Mouse (Mus musculus) liver, embryonic 14.5 days (tissue): Measurements from ENCODE around the gene Lrrc7.

ENCODE experiments used
- CTCF ChIP-seq: IDR thresholded peaks from 2 replicates; pipeline ENCODE4 v1.5.1; 2016; ENCODE audit warnings: antibody characterized with exemption, low read depth, control low read depth
- EP300 ChIP-seq: IDR thresholded peaks from 2 replicates; pipeline ENCODE4 v1.6.1; 2016; ENCODE audit warnings: antibody characterized with exemption, low read depth

DNA sequence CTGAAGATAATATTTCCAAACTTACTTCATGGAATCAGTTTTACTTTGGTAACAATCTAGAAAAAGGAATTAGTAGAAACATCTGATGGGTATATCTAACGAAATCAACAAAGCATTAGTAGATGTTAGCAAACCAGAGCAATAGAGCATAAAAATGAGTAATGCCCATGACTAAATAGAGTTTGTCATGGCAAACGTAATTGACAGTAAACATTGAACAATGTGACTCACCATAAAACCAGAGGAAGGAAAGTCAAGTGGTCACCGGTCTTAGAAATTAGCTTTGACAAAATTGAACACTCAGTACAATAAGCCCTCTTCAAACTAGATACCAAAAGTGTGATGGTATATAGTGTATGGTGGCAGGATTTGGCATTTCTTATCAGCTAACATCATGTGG is 263.3 kb downstream of the Lrrc7 start:
- TF ChIP-seq CTCF = no peak
- no peak for TF ChIP-seq EP300
